Mouse (Mus musculus) midbrain, embryonic 14.5 days (tissue): ENCODE data around the gene Rnd1. TPM values are rescaled to one million over a fixed set of nuclear protein-coding genes. Genes with fewer than 3 reads are reported as not detected.

Experiments
- ATAC-seq: fragments of 200-750 bp; cut with Nextera tagmentation; 2 replicates; pipeline ENCODE4 v1.8.0; 2017; ENCODE audit warnings: moderate number of reproducible peaks, moderate library complexity; ENCODE audit not compliant: low FRiP score, low TSS enrichment
- DNase-seq: peaks from one replicate; pipeline ENCODE4 v3.0.0-alpha.2; 2015
- H3K27ac ChIP-seq: fragments of 300-500 bp; sonication (generic); replicated peaks from 2 replicates; pipeline ENCODE4 v1.5.1; 2014; ENCODE audit warnings: mild to moderate bottlenecking, low read depth, low read length, moderate library complexity
- H3K27me3 ChIP-seq: fragments of 300-500 bp; sonication (generic); 2 replicates; pipeline ENCODE4 v1.6.1; 2014; ENCODE audit warnings: low read length, control low read depth, mixed read lengths; ENCODE audit not compliant: control insufficient read depth, insufficient read depth
- H3K36me3 ChIP-seq: fragments of 300-500 bp; sonication (generic); 2 replicates; pipeline ENCODE4 v1.6.1; 2014; ENCODE audit warnings: low read length, control low read depth; ENCODE audit not compliant: control insufficient read depth, insufficient read depth
- H3K4me1 ChIP-seq: fragments of 300-500 bp; sonication (generic); 2 replicates; pipeline ENCODE4 v1.6.1; 2014; ENCODE audit warnings: mild to moderate bottlenecking, antibody characterized with exemption, low read length, control low read depth; ENCODE audit not compliant: control insufficient read depth, insufficient read depth
- H3K4me2 ChIP-seq: fragments of 300-500 bp; sonication (generic); 2 replicates; pipeline ENCODE4 v1.6.1; 2014; ENCODE audit warnings: mild to moderate bottlenecking, low read length, moderate library complexity
- H3K4me3 ChIP-seq: fragments of 300-500 bp; sonication (generic); replicated peaks from 2 replicates; pipeline ENCODE4 v1.5.1; 2014; ENCODE audit warnings: low read depth, low read length
- H3K9ac ChIP-seq: fragments of 300-500 bp; sonication (generic); replicated peaks from 2 replicates; pipeline ENCODE4 v1.6.1; 2014; ENCODE audit warnings: mild to moderate bottlenecking, low read length, moderate library complexity
- H3K9me3 ChIP-seq: fragments of 300-500 bp; sonication (generic); 2 replicates; pipeline ENCODE4 v1.6.1; 2016; ENCODE audit warnings: low read length, control low read depth, mixed read lengths; ENCODE audit not compliant: control insufficient read depth
- WGBS: fragments of 180-500 bp; shearing (Covaris S2); extraction: QIAGEN DNeasy Blood & Tissue Kit; methylation state at CpG from one replicate; pipeline ENCODE4 v1.1.7; 2014; 5-methylcytosine and 5-hydroxymethylcytosine counted together
- polyA plus RNA-seq: library from polyadenylated mRNA; unstranded; fragments of >200 nt; fragmentation: Nextera tagmentation; extraction: Ambion mirVana; gene quantifications from 2 replicates; pipeline ENCODE4 v1.2.1, GENCODE M21; 2014

Rnd1 gene
- polyA plus RNA-seq, 1 experiment from 2014 or later = 7.4 TPM

- 94% methylated on average over 8 of the region's 8 CpGs for WGBS
- ATAC-seq = no peak
Observed at GRCm38 (mm10) chr15:98652174-98652573, 25.1 kb downstream of the Rnd1 start.

GRCm38 (mm10) chr15:98651431-98651830 lies 25.8 kb downstream of the Rnd1 start:
- ATAC-seq (no peak), DNase-seq (no peak)
- Histone ChIP-seq H3K4me3 (no peak overlapping the region), H3K9ac (no peak overlapping the region), H3K9me3 (no peaks in the 10 kb centered on the region), H3K36me3 (peaks cover 99% of the 10 kb centered on the region), H3K27me3 (no peaks in the 10 kb centered on the region), H3K4me1 (no peaks in the 10 kb centered on the region), H3K27ac (no peak overlapping the region), H3K4me2 (no peak overlapping the region)
- 89% methylated on average over 15 of the region's 15 CpGs for WGBS

More at GRCm38 (mm10) chr15:98652174-98652573, 25.1 kb downstream of the Rnd1 start:
- H3K4me2 ChIP-seq = no peak overlapping the region
- peaks cover 99% of the 10 kb centered on the region for H3K36me3 ChIP-seq
- no peak overlapping the region for H3K4me3 ChIP-seq
- H3K4me1 ChIP-seq = no peaks in the 10 kb centered on the region
- H3K9ac ChIP-seq = no peak overlapping the region
- no peak for DNase-seq
- H3K27me3 ChIP-seq = no peaks in the 10 kb centered on the region
- no peaks in the 10 kb centered on the region for H3K9me3 ChIP-seq
- no peak overlapping the region for H3K27ac ChIP-seq

GRCm38 (mm10) chr15:98648071-98648470 lies 29.2 kb downstream of the Rnd1 start:
- no peak overlapping the region for H3K27ac ChIP-seq
- H3K36me3 ChIP-seq = peaks cover 100% of the 10 kb centered on the region
- DNase-seq = no peak
- no peak overlapping the region for H3K9ac ChIP-seq
- no peak overlapping the region for H3K4me3 ChIP-seq
- H3K27me3 ChIP-seq = no peaks in the 10 kb centered on the region
- WGBS = 95% methylated on average over 3 of the region's 3 CpGs
- H3K4me2 ChIP-seq = no peak overlapping the region
- no peaks in the 10 kb centered on the region for H3K9me3 ChIP-seq
- no peak for ATAC-seq
- no peaks in the 10 kb centered on the region for H3K4me1 ChIP-seq

GRCm38 (mm10) chr15:98647308-98647707 lies 30.0 kb downstream of the Rnd1 start:
- ATAC-seq = no peak

GRCm38 (mm10) chr15:98646737-98647136 lies 30.5 kb downstream of the Rnd1 start:
- no peak for ATAC-seq
- Histone ChIP-seq H3K36me3 (peaks cover 100% of the 10 kb centered on the region), H3K9me3 (no peaks in the 10 kb centered on the region)

More at GRCm38 (mm10) chr15:98647308-98647707, 30.0 kb downstream of the Rnd1 start:
- WGBS = 89% methylated on average over 10 of the region's 10 CpGs
- DNase-seq = no peak
- peaks cover 100% of the 10 kb centered on the region for H3K36me3 ChIP-seq
- H3K4me2 ChIP-seq = no peak overlapping the region
- H3K9ac ChIP-seq = no peak overlapping the region
- no peaks in the 10 kb centered on the region for H3K4me1 ChIP-seq
- H3K4me3 ChIP-seq = no peak overlapping the region
- no peak overlapping the region for H3K27ac ChIP-seq
- H3K9me3 ChIP-seq = no peaks in the 10 kb centered on the region
- H3K27me3 ChIP-seq = no peaks in the 10 kb centered on the region

GRCm38 (mm10) chr15:98645057-98646026 lies 31.9 kb downstream of the Rnd1 start:
- H3K4me1 ChIP-seq = no peaks in the 10 kb centered on the region
- H3K36me3 ChIP-seq = peaks cover 100% of the 10 kb centered on the region
- no peak overlapping the region for H3K4me3 ChIP-seq
- no peaks in the 10 kb centered on the region for H3K27me3 ChIP-seq
- 89% methylated on average over 24 of the region's 24 CpGs for WGBS
- H3K9me3 ChIP-seq = no peaks in the 10 kb centered on the region
- H3K27ac ChIP-seq = no peak overlapping the region
- no peak for ATAC-seq
- no peak for DNase-seq
- no peak overlapping the region for H3K4me2 ChIP-seq
- no peak overlapping the region for H3K9ac ChIP-seq

More at GRCm38 (mm10) chr15:98646737-98647136, 30.5 kb downstream of the Rnd1 start:
- no peaks in the 10 kb centered on the region for H3K4me1 ChIP-seq
- H3K9ac ChIP-seq = no peak overlapping the region
- WGBS = 87% methylated on average over 8 of the region's 8 CpGs
- no peak overlapping the region for H3K4me3 ChIP-seq
- no peak for DNase-seq
- no peaks in the 10 kb centered on the region for H3K27me3 ChIP-seq
- H3K4me2 ChIP-seq = no peak overlapping the region
- no peak overlapping the region for H3K27ac ChIP-seq

GRCm38 (mm10) chr15:98644406-98644805 lies 32.9 kb downstream of the Rnd1 start:
- Histone ChIP-seq H3K36me3 (peaks cover 100% of the 10 kb centered on the region), H3K27me3 (no peaks in the 10 kb centered on the region), H3K27ac (no peak overlapping the region), H3K4me2 (no peak overlapping the region), H3K4me1 (no peaks in the 10 kb centered on the region), H3K4me3 (no peak overlapping the region), H3K9me3 (no peaks in the 10 kb centered on the region), H3K9ac (no peak overlapping the region)
- WGBS = 85% methylated on average over 12 of the region's 12 CpGs
- DNase-seq (no peak), ATAC-seq (no peak)

- Histone ChIP-seq H3K27me3 (no peaks in the 10 kb centered on the region), H3K4me2 (no peak overlapping the region), H3K36me3 (peaks cover 64% of the 10 kb centered on the region), H3K27ac (no peak overlapping the region), H3K4me3 (no peak overlapping the region), H3K9me3 (no peaks in the 10 kb centered on the region), H3K4me1 (peaks cover 25% of the 10 kb centered on the region), H3K9ac (no peak overlapping the region)
- no peak for ATAC-seq
- WGBS = 57% methylated on average over 8 of the region's 8 CpGs
- no peak for DNase-seq
Observed at GRCm38 (mm10) chr15:98640157-98640556, 37.1 kb downstream of the Rnd1 start.

- Histone ChIP-seq H3K9me3 (no peaks in the 10 kb centered on the region), H3K4me1 (peaks cover 40% of the 10 kb centered on the region), H3K27ac (no peak overlapping the region), H3K9ac (peak overlapping the region; percentile 97; the same call in 1 of the 2 replicates), H3K27me3 (no peaks in the 10 kb centered on the region), H3K4me2 (peak overlapping the region; percentile 87), H3K4me3 (no peak overlapping the region), H3K36me3 (peaks cover 34% of the 10 kb centered on the region)
- DNase-seq (no peak), ATAC-seq (no peak)
- WGBS = 35% methylated on average over 3 of the region's 3 CpGs
Observed at GRCm38 (mm10) chr15:98637155-98637554, 40.1 kb downstream of the Rnd1 start.
